Mouse (Mus musculus) lung, postnatal 0 days (tissue): ENCODE results near the gene Camk2g.

Experiments used
- CTCF ChIP-seq: IDR thresholded peaks from 2 replicates; pipeline ENCODE4 v1.5.1; 2016; ENCODE audit warnings: antibody characterized with exemption, mild to moderate bottlenecking
- EP300 ChIP-seq: IDR thresholded peaks from 2 replicates; pipeline ENCODE4 v1.6.1; 2016; ENCODE audit warnings: antibody characterized with exemption, mild to moderate bottlenecking, control low read depth

DNA sequence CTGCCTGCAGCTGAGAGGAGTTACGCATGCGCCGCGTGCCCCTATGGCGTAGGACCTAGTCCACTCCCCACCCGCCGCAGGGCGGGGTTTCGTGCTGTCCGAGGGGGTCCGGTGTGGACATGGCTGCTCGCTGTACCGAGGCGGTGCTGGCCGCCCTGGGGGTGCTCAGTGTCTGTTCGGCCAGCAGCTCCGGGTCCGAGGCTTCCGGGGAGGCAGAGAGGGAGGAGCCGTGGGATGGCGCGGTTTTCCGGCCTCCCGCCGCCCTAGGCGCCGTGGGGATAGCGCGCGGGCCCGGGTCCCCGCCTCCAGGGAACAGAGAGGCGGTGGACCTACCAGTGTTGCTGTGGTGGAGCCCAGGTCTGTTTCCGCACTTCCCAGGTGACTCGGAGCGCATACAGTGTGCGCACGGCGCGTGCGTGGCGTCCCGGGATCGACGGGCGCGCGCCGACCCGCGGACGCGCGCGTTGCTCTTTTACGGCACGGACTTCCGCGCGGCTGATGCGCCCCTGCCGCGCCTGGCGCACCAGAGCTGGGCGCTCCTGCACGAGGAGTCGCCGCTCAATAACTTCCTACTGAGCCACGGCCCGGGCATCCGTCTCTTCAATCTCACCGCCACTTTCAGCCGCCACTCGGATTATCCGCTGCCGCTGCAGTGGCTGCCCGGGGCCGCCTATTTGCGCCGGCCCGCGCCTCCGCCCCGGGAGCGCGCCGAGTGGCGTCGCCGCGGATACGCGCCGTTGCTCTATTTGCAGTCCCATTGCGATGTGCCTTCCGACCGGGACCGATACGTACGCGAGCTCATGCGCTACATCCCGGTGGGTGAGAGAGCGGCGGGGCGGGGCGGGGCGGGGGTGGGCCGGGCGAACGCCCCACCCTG is 98.8 kb downstream of the Camk2g start, which contains the start of gene Fut11:
- TF ChIP-seq CTCF = no peak
- TF ChIP-seq EP300 = no peak
